ENCODE assay signal across 13 mouse cellular contexts in genomic region chr7:43353118-43353517, GRCm38 (mm10). TPM values are rescaled to one million over a fixed set of nuclear protein-coding genes. Genes with fewer than 3 reads are reported as not detected.
DNase-seq lines count a peak whose midpoint lies in the region; ATAC-seq and TF ChIP-seq lines count a peak whose summit lies in the region.
"Had no signal": no experiment of that assay in that cellular context is flagged by ENCODE, and none has a peak within 500 bp of the region (broad histone marks: within the 10 kb centered on the region; RNA-seq: fewer than 3 reads in every experiment).

No protein-coding gene starts in this region.

- H3K4me1 ChIP-seq in lung, postnatal 0 days (ENCODE audit: insufficient read depth, low read depth, low read length): no peaks in the 10 kb centered on the region
- H3K4me1 ChIP-seq in lung, adult 2 months (ENCODE audit: control insufficient read depth, insufficient read depth, low read length): no peaks in the 10 kb centered on the region
- H3K4me1 ChIP-seq in stomach, postnatal 0 days (replicated peaks; ENCODE audit: control insufficient read depth, insufficient read depth): no peaks in the 10 kb centered on the region
- H3K4me1 ChIP-seq in forebrain, embryonic 16.5 days (replicated peaks; ENCODE audit: control insufficient read depth, insufficient read depth, low read length): no peaks in the 10 kb centered on the region
- H3K4me1 ChIP-seq: intestine, embryonic 15.5 days had no signal

- no peaks in the 10 kb centered on the region for H3K36me3 ChIP-seq in lung, postnatal 0 days (ENCODE audit: insufficient read depth, low read length)
- H3K36me3 ChIP-seq in stomach, postnatal 0 days (ENCODE audit: control insufficient read depth, insufficient read depth, low read length): no peaks in the 10 kb centered on the region
- no peaks in the 10 kb centered on the region for H3K36me3 ChIP-seq in forebrain, embryonic 16.5 days (ENCODE audit: control insufficient read depth, insufficient read depth)
- H3K36me3 ChIP-seq: forebrain, embryonic 10.5 days; intestine, embryonic 15.5 days; liver, embryonic 15.5 days had no signal

- TF ChIP-seq EP300 in lung, postnatal 0 days (IDR thresholded peaks at IDR 0.05): no peak
- TF ChIP-seq EP300 in stomach, postnatal 0 days (optimal IDR thresholded peaks at IDR 0.05): no peak

- no peaks in the 10 kb centered on the region for H3K9me3 ChIP-seq in lung, postnatal 0 days (ENCODE audit: low read length)
- H3K9me3 ChIP-seq in stomach, postnatal 0 days (ENCODE audit: control insufficient read depth, low read length): no peaks in the 10 kb centered on the region
- H3K9me3 ChIP-seq in forebrain, embryonic 16.5 days (ENCODE audit: control insufficient read depth, low read length): no peaks in the 10 kb centered on the region
- H3K9me3 ChIP-seq: forebrain, embryonic 10.5 days; intestine, embryonic 15.5 days; liver, embryonic 15.5 days had no signal

- TF ChIP-seq POLR2A in lung, adult 2 months (IDR thresholded peaks at IDR 0.05; ENCODE audit: borderline replicate concordance, extremely low read depth, low read depth, low read length): no peak

- 63% methylated on average over 4 of the region's 4 CpGs for WGBS in lung, postnatal 0 days
- WGBS in lung, adult 2 months: 46% methylated on average over 4 of the region's 4 CpGs
- WGBS in stomach, postnatal 0 days: 68% methylated on average over 4 of the region's 4 CpGs
- WGBS in forebrain, embryonic 16.5 days: 76% methylated on average over 4 of the region's 4 CpGs

- ATAC-seq in lung, postnatal 0 days: no peak
- ATAC-seq in stomach, postnatal 0 days (ENCODE audit: low FRiP score, low TSS enrichment): no peak
- no peak for ATAC-seq in forebrain, embryonic 16.5 days
- ATAC-seq: activated CD4-positive, CD25-positive, alpha-beta regulatory T cell, adult 4 months had no signal

- H3K4me2 ChIP-seq in lung, postnatal 0 days (replicated peaks; ENCODE audit: low read depth, low read length): no peak overlapping the region
- H3K4me2 ChIP-seq in stomach, postnatal 0 days (replicated peaks; ENCODE audit: low read depth): no peak overlapping the region
- H3K4me2 ChIP-seq in forebrain, embryonic 16.5 days (ENCODE audit: low read length): no peak overlapping the region
- H3K4me2 ChIP-seq: intestine, embryonic 15.5 days; liver, embryonic 15.5 days had no signal

- no peak overlapping the region for H3K9ac ChIP-seq in lung, postnatal 0 days (replicated peaks; ENCODE audit: low read depth)
- H3K9ac ChIP-seq in stomach, postnatal 0 days (ENCODE audit: low read length): no peak overlapping the region
- no peak overlapping the region for H3K9ac ChIP-seq in forebrain, embryonic 16.5 days (replicated peaks; ENCODE audit: low read depth, low read length)
- H3K9ac ChIP-seq: intestine, embryonic 15.5 days; liver, embryonic 15.5 days had no signal

- TF ChIP-seq CTCF in lung, postnatal 0 days (IDR thresholded peaks at IDR 0.05): no peak
- TF ChIP-seq CTCF in lung, adult 2 months (IDR thresholded peaks at IDR 0.05; ENCODE audit: insufficient read depth, low read length): no peak
- no peak for TF ChIP-seq CTCF in stomach, postnatal 0 days (IDR thresholded peaks at IDR 0.05; ENCODE audit: low read depth)

- H3K27ac ChIP-seq in lung, postnatal 0 days (ENCODE audit: low read length): no peak overlapping the region
- H3K27ac ChIP-seq in stomach, postnatal 0 days (replicated peaks): peak overlapping the region; percentile 5; the same call in 1 of the 2 replicates
- no peak overlapping the region for H3K27ac ChIP-seq in forebrain, embryonic 16.5 days (ENCODE audit: low read length)
- H3K27ac ChIP-seq: forebrain, embryonic 10.5 days; gastrocnemius, adult 2 months; intestine, embryonic 15.5 days; liver, embryonic 15.5 days had no signal

- no peaks in the 10 kb centered on the region for H3K27me3 ChIP-seq in lung, postnatal 0 days (replicated peaks; ENCODE audit: insufficient read depth, low read length)
- H3K27me3 ChIP-seq in stomach, postnatal 0 days (ENCODE audit: control insufficient read depth, insufficient read depth, low read length): no peaks in the 10 kb centered on the region
- H3K27me3 ChIP-seq in forebrain, embryonic 16.5 days (replicated peaks; ENCODE audit: control insufficient read depth, insufficient read depth, low read length): no peaks in the 10 kb centered on the region
- H3K27me3 ChIP-seq: intestine, embryonic 15.5 days; liver, embryonic 15.5 days had no signal

- peak; percentile 35 for DNase-seq in lung, postnatal 0 days (ENCODE audit: low spot score)
- no peak for DNase-seq in lung, adult 2 months
- peak; percentile 60 for DNase-seq in c-Kit-positive CD71-negative TER-119-negative erythroid progenitor cells, embryonic 14.5 days (ENCODE audit: low read depth)
- peak; percentile 7 for DNase-seq in lung, postnatal 10 days
- DNase-seq in stomach, postnatal 0 days (ENCODE audit: low spot score): no peak
- DNase-seq in adrenal gland, postnatal 36 days: no peak
- DNase-seq: gastrocnemius, adult 2 months had no signal

- H3K4me3 ChIP-seq in lung, postnatal 0 days (ENCODE audit: low read depth, low read length): no peak overlapping the region
- no peak overlapping the region for H3K4me3 ChIP-seq in lung, adult 2 months (replicated peaks; ENCODE audit: extremely low read depth, low read depth, low read length)
- H3K4me3 ChIP-seq in stomach, postnatal 0 days (ENCODE audit: low read depth, low read length): no peak overlapping the region
- H3K4me3 ChIP-seq in forebrain, embryonic 16.5 days (replicated peaks; ENCODE audit: low read length): no peak overlapping the region
- H3K4me3 ChIP-seq: forebrain, embryonic 10.5 days; gastrocnemius, adult 2 months; intestine, embryonic 15.5 days; liver, embryonic 15.5 days; myocyte had no signal

RNA-seq across cellular contexts. Expression of gene Siglecf, which starts 2.0 kb away (rescaled TPM):
- 0.88 and 0.98 TPM in 2 replicates for polyA plus RNA-seq in lung, postnatal 0 days (2015; fragmentation: Nextera tagmentation; extraction: Ambion mirVana)
- polyA plus RNA-seq in lung, adult 2 months (2012; rRNA removed): 14.7 and 19.2 TPM in 2 replicates
- 0.04 and 0.10 TPM in 2 replicates for polyA plus RNA-seq in stomach, postnatal 0 days (2015; fragmentation: Nextera tagmentation; extraction: Ambion mirVana)
- under 1 TPM in 1 of 2 experiments, not detected in 1; 0.20 TPM for total RNA-seq in adrenal gland, postnatal 36 days (2021)
- 0.22 TPM in 1 of 2 replicates, not detected in the other for polyA plus RNA-seq in forebrain, embryonic 16.5 days (2015; fragmentation: Nextera tagmentation; extraction: Ambion mirVana)
- total RNA-seq: gastrocnemius, adult 2 months had no signal
- polyA plus RNA-seq: activated CD4-positive, CD25-positive, alpha-beta regulatory T cell, adult 4 months; myocyte had no signal

RNA-seq across cellular contexts. Expression of gene Zfp715, which starts 40.0 kb away (rescaled TPM):
- polyA plus RNA-seq in lung, postnatal 0 days (2015; fragmentation: Nextera tagmentation; extraction: Ambion mirVana): 9.7 and 10.5 TPM in 2 replicates
- 4.9 and 6.9 TPM in 2 replicates for polyA plus RNA-seq in lung, adult 2 months (2012; rRNA removed)
- polyA plus RNA-seq in stomach, postnatal 0 days (2015; fragmentation: Nextera tagmentation; extraction: Ambion mirVana): 5.4 and 6.5 TPM in 2 replicates
- 10 to 100 TPM; 19.1 to 24.9 TPM for total RNA-seq in adrenal gland, postnatal 36 days (2021)
- 22.0 and 22.5 TPM in 2 replicates for polyA plus RNA-seq in forebrain, embryonic 16.5 days (2015; fragmentation: Nextera tagmentation; extraction: Ambion mirVana)

RNA-seq across cellular contexts. Expression of gene Siglecg, which starts 54.9 kb away (rescaled TPM):
- 0.43 and 0.48 TPM in 2 replicates for polyA plus RNA-seq in lung, postnatal 0 days (2015; fragmentation: Nextera tagmentation; extraction: Ambion mirVana)
- 17.5 and 18.9 TPM in 2 replicates for polyA plus RNA-seq in lung, adult 2 months (2012; rRNA removed)
- polyA plus RNA-seq in stomach, postnatal 0 days (2015; fragmentation: Nextera tagmentation; extraction: Ambion mirVana): 0.12 and 0.17 TPM in 2 replicates
- under 1 TPM in 1 of 2 experiments, not detected in 1; 0.33 TPM for total RNA-seq in adrenal gland, postnatal 36 days (2021)
- not detected in 2 replicates for polyA plus RNA-seq in forebrain, embryonic 16.5 days (2015; fragmentation: Nextera tagmentation; extraction: Ambion mirVana)
- total RNA-seq: gastrocnemius, adult 2 months had no signal

Comparison
In these comparisons a context has a peak if more than half of its experiments do, and no peak if none do; other contexts are left out.
1. DNase-seq: peak in lung, postnatal 0 days (single experiment), c-Kit-positive CD71-negative TER-119-negative erythroid progenitor cells, embryonic 14.5 days (single experiment) and lung, postnatal 10 days (single experiment); none in lung, adult 2 months (single experiment), stomach, postnatal 0 days (single experiment) and adrenal gland, postnatal 36 days (0 of 2).
2. RNA of gene Siglecg, which starts 54.9 kb away (polyA plus RNA-seq): 17.5 to 18.9 TPM in lung, adult 2 months; 0.43 to 0.48 TPM in lung, postnatal 0 days, 0.12 to 0.17 TPM in stomach, postnatal 0 days and not detected in forebrain, embryonic 16.5 days; every median in the first group is over 10 times any median in the second.